Mouse (Mus musculus) left cerebral cortex, adult 9 months (tissue): ENCODE data around the gene Als2.

Experiments
- DNase-seq, 2 experiments: peaks; one replicate each; pipeline ENCODE4 v3.0.0; 2022; ENCODE audit warnings: low spot score in 2 of 2

Gene Als2

DNA sequence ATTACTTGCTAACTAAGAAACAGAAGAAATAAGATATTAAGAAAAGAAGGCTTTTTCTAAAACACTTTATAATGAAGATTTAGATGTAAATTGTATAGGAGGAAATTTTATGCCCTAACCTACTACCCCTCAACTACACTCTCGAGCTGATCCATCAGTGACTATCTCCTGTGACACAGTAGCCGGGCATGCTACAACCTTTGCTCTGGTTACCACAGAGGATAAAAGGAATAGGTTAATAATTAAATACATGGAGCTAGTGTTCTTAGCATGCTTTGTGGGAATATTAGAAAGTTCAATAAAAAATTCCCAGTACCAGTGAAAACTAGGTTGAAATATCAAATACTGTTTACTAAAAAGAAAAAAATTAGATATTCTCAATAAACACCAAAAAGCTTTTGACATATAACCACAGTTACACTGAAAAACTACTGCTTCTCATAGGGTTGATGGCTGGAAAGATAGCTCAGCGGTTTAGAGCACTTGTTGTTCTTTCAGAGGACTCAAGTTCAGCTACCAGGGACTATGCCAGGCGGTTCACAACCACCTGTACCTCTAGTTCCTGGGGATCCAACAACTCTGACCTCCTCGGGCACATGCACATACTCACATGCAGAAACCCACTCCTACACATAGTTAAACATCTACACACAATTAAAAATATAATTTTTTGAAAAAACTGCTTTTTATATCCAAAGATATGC lies 24.8 kb downstream of the Als2 start:
- no peak for DNase-seq

GRCm38 (mm10) chr1:59211651-59212050 lies 25.4 kb downstream of the Als2 start:
- DNase-seq, result no peak

GRCm38 (mm10) chr1:59208331-59208730 lies 28.7 kb downstream of the Als2 start:
- no peak for DNase-seq

DNA sequence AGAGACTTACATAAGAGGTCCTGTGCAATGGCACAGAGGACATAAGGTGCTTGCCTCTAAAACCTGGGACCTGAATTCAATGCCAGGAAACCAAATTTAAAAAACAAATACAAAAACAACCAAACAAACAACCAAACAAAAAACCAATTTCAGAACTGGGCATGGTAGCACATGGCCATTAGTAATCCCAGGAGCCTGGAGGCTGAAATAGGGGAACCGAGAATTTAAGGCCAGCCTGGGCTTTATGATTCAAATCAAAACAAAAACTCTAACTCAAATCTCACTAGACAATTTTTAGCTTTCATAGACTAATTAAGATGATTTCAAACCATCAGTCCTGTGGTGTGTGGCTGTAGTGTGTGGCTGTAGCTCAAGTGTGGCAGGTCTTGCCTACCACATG lies 32.5 kb downstream of the Als2 start:
- DNase-seq, result no peak

- DNase-seq, result no peak
Measured at GRCm38 (mm10) chr1:59202367-59202766, 34.7 kb downstream of the Als2 start.

DNA sequence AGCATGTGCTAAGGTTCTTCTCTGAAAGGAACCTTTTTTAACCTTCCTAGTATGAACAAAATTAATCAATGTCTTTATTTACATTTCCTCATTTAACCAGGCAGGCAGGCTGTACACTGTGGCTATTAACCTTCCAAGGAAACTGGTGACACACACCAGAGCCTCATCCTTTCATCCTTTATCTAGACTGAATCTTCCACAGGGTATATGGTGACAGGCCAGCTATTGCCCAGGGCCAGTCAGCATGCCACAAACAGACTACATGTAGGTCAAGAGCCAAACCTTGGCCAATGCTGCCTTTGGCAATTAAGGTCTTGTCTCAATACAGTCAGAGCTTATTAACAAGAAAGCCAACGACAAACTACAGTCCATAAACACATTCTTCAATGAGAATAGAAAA lies 35.5 kb downstream of the Als2 start:
- DNase-seq, result no peak

DNA sequence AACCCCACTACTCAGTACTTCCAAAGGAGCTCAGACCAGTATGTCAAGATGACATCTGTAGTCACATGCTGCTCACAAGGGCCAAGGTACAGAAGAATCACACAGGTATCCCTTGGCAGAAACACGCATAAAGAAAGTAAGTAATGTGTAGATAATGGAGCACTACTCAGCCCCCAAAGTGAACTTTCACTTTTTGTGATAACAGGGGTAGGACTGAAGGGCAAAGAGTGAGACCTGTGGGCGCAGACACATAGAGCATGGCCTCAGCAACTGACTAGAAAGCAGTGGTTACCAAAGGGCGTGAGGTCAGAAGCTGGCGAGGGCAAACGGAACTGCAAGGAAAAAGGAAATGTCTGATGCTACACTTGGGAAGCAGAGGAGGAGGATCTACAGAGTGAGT lies 36.1 kb downstream of the Als2 start:
- no peak for DNase-seq

GRCm38 (mm10) chr1:59194979-59195378 lies 42.1 kb downstream of the Als2 start:
- no peak for DNase-seq

DNA sequence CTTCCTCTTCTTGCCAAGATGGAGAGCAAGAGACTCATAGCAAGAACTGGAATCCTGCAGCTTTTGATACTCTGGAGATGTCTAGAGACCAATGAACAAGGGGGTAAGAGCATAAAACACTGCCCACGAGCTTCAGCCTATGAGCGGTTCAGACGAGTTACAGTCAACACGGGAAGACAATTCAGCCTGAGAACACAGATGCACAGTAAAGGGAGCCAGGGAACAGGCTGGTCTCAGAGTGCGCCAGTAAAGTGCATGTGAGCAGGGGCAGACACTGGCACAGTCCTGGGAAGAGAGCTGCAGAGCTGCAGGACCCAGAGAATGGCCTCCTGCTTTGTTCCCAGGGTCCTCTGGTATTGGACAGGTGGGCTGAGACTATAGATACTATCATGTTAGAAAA lies 49.2 kb downstream of the Als2 start:
- DNase-seq, result no peak

- DNase-seq, result no peak
Measured at GRCm38 (mm10) chr1:59186317-59186716, 50.7 kb downstream of the Als2 start.

GRCm38 (mm10) chr1:59185410-59185809 lies 51.6 kb downstream of the Als2 start:
- DNase-seq, result no peak

- no peak for DNase-seq
Measured at GRCm38 (mm10) chr1:59183045-59183444, 54.0 kb downstream of the Als2 start.

GRCm38 (mm10) chr1:59182373-59182772 lies 54.7 kb downstream of the Als2 start:
- DNase-seq, result no peak

DNA sequence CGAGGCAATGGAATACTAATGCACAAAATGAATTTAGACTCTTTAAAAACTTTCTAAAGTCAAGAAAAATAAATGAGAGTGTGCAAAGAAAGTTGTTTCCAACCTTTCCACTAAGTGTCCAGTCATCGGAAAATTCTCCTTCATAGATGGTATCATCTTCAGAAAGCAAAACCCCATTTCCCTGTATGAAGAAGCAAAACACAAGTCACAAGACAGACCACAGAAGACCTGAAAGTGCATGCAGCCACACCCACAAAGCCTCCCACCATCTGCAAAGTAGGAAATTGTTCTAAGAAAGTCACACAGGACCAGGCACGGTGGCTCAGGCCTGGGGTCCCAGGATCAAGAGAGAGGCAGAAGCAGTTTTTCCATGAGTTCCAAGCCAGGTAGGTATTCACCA lies 57.0 kb downstream of the Als2 start:
- no peak for DNase-seq

DNA sequence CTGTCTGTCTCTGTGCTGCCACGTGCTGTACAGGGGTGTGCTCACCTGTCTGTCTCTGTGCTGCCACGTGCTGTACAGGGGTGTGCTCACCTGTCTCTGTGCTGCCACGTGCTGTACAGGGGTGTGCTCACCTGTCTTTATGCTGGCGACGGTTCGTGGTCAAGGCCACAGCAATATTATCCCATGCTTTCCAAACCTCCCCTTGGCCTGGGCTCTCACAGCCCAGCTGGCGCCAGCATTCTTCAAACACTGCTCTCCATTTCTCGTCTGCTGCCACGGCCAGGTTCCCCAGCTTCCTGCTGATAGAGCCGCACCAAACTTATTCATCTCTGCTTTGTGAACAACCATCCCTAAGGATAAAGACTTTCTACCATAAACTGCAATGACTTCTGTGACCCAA lies 58.6 kb downstream of the Als2 start:
- no peak for DNase-seq

DNA sequence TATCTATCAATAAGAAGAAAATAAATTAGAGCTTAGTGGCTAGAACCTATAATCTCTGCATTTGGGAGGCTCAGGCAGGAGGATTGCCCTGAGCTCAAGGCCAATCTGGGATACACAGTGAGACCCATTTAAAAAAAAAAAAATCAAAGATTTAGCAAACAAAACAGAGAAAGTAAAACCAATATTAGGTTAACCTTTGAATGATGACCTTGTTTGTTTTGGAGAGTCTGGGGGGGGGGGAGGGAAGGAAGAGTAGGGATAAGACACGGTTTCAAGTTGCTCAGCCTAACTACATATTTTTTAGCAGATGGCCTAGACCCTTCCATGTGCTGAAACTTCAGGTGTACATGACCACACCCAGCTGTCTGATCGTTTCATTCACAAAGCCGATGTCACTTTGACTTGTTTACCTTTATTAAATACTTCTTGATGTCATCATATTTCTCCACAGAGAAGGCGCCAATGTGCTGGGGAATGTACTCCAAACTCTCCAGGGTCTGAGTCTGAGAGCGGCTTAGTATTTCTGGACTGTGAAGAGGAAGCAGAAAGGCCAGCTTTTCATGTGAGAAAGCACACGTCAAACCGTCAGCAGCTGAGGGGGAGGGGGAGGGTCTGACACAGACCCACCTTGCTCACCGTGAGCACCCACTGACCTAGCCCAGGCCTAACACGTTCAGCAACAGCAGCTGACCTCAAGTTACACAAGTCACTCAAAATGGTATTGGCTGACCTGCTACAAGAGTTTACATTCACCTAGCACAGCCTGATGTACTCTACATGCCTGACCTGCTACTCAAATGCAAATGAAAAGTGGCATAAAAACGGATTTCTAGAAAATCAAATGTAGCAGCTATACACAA lies 62.3 kb downstream of the Als2 start:
- DNase-seq, result no peak

DNA sequence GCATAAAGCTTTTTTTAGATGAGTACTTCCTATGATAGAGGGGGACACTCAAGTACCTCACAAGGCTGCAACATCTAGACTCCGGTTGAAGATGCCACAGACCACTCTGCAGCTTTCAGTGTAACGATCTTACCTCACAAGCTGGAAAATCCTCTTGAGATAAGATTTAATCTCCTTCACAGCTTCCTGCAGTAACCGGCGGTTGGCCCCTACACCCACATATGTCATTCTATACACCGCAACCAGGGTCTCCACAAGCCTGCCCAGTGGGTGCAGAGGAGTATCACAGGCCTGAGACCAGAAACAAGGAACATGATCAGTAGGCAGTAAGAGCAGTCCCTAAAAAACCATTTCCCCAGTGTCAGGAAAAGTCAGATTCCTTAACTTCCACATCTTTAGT lies 64.0 kb downstream of the Als2 start:
- no peak for DNase-seq

DNA sequence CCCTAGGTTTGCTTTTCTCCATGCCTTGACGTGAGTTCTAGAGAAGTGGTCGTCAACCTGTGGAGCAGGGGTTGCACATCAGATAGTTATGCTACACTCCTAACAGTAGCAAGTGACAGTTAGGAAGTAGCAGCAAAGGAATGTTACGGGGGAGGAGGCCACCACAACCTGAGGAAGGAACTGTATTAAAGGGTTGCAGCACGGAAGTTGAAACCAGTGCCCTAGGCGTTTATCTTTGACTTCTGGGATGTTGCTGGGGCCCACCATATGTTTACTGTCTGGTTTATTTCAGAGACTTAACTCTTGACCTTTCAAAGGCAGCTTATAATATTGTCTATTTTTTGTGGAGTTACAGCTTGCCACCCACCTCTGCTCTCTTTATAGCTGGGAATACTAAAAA lies 65.2 kb downstream of the Als2 start:
- no peak for DNase-seq

- no peak for DNase-seq
Measured at GRCm38 (mm10) chr1:59170290-59170689, 66.7 kb downstream of the Als2 start.

DNA sequence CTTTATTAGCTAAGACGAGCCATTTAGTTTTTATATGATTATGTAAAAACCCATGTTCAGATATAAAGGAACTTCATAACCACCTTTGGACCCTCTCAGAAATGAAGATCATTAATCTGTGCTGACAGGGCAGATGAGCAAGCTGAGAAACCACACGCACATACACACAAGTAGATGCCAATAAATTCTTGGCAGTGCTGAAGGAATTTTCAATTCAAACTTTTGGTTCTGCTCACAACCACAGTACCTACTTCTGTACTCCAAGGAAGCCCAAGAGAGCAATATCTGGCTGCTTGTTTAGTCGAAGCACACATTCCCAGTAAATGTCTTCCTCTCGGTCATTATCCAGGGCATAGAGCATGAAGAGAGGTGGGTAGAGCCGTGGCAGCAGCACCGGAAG lies 67.4 kb downstream of the Als2 start:
- DNase-seq, result no peak

DNA sequence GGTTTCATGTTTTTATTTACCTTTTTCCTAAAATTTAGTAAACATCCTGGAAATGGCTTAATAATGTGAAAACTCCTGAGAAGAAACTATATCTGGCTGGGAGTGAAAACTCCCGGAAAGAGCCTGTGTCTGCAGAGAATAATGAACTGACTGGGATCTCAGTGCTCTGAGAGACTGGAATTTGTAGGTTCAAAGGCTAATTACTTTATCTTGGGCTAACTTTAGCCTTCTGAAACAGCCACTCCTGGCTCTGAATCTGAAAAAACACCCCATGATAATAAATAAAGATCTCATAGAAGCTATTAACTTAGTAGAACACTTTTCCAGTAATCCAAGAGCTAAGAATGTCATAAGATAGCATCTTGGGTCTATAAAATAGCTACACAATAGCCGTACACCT lies 68.5 kb downstream of the Als2 start:
- no peak for DNase-seq

DNA sequence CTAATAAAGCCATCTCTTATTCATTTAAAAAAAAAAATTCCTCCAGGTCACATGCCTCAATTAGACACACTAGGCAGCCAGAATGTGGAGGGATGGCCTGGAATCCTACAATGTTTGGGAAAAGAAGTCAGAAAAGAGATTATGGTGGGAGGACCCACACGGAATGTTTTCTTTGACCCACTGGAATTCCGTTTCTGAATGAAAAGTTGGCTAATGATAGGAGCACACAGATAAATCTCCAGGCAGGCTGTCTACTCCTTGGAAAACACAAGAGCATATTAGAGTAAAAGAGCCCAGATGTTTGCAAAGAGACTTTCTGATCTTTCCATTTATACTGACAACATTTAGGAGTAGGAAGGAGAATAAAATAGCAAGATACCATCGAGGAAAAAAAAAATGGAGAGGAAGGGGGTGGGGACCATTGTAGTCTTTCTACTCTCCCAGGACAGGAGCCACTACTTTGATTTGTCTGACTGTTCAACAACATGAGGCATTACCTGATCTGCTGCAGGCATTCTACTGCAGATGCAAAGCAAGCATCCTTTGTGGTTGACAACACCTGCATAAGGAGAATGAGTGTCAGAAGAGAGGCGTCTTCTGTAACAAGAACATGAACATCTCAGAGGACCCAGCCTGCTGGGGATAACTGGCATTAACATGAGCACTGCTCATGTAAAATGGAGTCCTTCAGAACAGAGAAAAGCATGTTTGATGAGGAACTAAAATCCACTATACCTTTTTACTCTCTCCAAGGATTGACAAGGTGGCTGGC lies 69.2 kb downstream of the Als2 start:
- DNase-seq, result no peak
